Mouse (Mus musculus) G1E (cell line): Measurements from ENCODE around the gene Rims1.

Experiments
- CTCF ChIP-seq: IDR thresholded peaks from 2 replicates; pipeline ENCODE4 v1.5.1; 2012; ENCODE audit warnings: low read depth, low read length, inconsistent platforms, mixed read lengths
- GATA1 ChIP-seq: IDR thresholded peaks from 2 replicates; pipeline ENCODE4 v1.6.1; 2012; ENCODE audit warnings: borderline replicate concordance, low read length, inconsistent platforms, mixed read lengths
- TAL1 ChIP-seq: conservative IDR thresholded peaks from 2 replicates; pipeline ENCODE4 v1.6.1; 2012; ENCODE audit warnings: low read depth, low read length, inconsistent platforms, mixed read lengths

DNA sequence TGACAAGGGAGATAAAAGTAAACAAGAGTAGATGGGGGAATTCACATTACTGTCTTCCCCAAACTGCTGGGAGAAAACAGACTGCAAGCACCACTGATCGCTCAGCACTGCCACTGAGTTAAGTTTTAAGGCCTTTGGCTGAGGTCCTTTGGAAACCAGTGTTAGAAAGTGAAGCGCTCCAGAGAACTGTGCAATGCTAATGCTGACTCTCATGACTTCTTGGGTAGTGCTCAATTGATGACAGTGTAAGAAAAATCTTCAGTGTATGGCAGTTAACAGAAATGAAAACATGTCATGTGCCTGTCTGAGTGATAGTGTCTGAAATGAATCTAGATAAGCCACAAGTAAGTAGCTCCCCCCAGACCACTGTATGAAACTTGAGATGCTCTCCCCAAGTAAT, 111.3 kb downstream of the Rims1 start:
- TF ChIP-seq GATA1 (no peak), CTCF (no peak), TAL1 (no peak)
